Mouse (Mus musculus) forebrain, embryonic 10.5 days (tissue): ENCODE measurements around the gene Sorbs2. TPM values are rescaled to one million over a fixed set of nuclear protein-coding genes. Genes with fewer than 3 reads are reported as not detected.

ENCODE experiments used
- DNase-seq: peaks from one replicate; pipeline ENCODE4 v3.0.0-alpha.2; 2017; ENCODE audit warnings: low spot score; ENCODE audit errors: extremely low spot score
- H3K27ac ChIP-seq: fragments of 300-500 bp; sonication (generic); 2 replicates; pipeline ENCODE4 v1.5.1; 2016; ENCODE audit warnings: mild to moderate bottlenecking
- H3K27me3 ChIP-seq: fragments of 300-500 bp; sonication (generic); 2 replicates; pipeline ENCODE4 v1.6.1; 2016; ENCODE audit warnings: mild to moderate bottlenecking; ENCODE audit not compliant: poor library complexity, severe bottlenecking
- H3K36me3 ChIP-seq: fragments of 300-500 bp; sonication (generic); replicated peaks from 2 replicates; pipeline ENCODE4 v1.6.1; 2016; ENCODE audit warnings: mild to moderate bottlenecking, moderate library complexity
- H3K4me1 ChIP-seq: fragments of 300-500 bp; sonication (generic); 2 replicates; pipeline ENCODE4 v1.6.1; 2016
- H3K4me3 ChIP-seq: fragments of 300-500 bp; sonication (generic); 2 replicates; pipeline ENCODE4 v1.5.1; 2016; ENCODE audit warnings: mild to moderate bottlenecking, moderate library complexity
- H3K9me3 ChIP-seq: fragments of 300-500 bp; sonication (generic); 2 replicates; pipeline ENCODE4 v1.6.1; 2016; ENCODE audit warnings: mild to moderate bottlenecking, moderate library complexity
- WGBS: fragments of 180-500 bp; shearing (Covaris S2); methylation state at CpG from one replicate; pipeline ENCODE4 v1.1.7; 2016; 5-methylcytosine and 5-hydroxymethylcytosine counted together
- polyA plus RNA-seq: library from polyadenylated mRNA; unstranded; fragments of >200 nt; fragmentation: Nextera tagmentation; extraction: Ambion mirVana; gene quantifications from 2 replicates; pipeline ENCODE4 v1.2.1, GENCODE M21; 2016

Sorbs2 gene
- polyA plus RNA-seq, 1 experiment from 2014 or later: 48.3 TPM

- Histone ChIP-seq H3K4me1 (no peaks in the 10 kb centered on the region), H3K27ac (no peak overlapping the region), H3K36me3 (peaks cover 36% of the 10 kb centered on the region), H3K27me3 (no peaks in the 10 kb centered on the region), H3K9me3 (no peaks in the 10 kb centered on the region), H3K4me3 (no peak overlapping the region)
- peak; percentile 44 for DNase-seq
- WGBS: 64% methylated on average over 11 of the region's 11 CpGs
Observed at GRCm38 (mm10) chr8:45796331-45796740, 288.7 kb downstream of the Sorbs2 start.

GRCm38 (mm10) chr8:45799517-45799916, 291.9 kb downstream of the Sorbs2 start:
- Histone ChIP-seq H3K36me3 (peaks cover 33% of the 10 kb centered on the region), H3K4me1 (no peaks in the 10 kb centered on the region), H3K9me3 (no peaks in the 10 kb centered on the region), H3K27me3 (no peaks in the 10 kb centered on the region), H3K27ac (no peak overlapping the region), H3K4me3 (no peak overlapping the region)
- no peak for DNase-seq
- WGBS: 83% methylated on average over 4 of the region's 4 CpGs

- H3K27ac ChIP-seq: no peak overlapping the region
Observed at GRCm38 (mm10) chr8:45808597-45808996, 301.0 kb downstream of the Sorbs2 start.

GRCm38 (mm10) chr8:45816765-45817426, 309.3 kb downstream of the Sorbs2 start:
- H3K27me3 ChIP-seq: no peaks in the 10 kb centered on the region
- no peak overlapping the region for H3K4me3 ChIP-seq
- H3K27ac ChIP-seq: no peak overlapping the region
- DNase-seq: peak; percentile 58
- H3K9me3 ChIP-seq: no peaks in the 10 kb centered on the region
- 28% methylated on average over 7 of the region's 7 CpGs for WGBS
- H3K36me3 ChIP-seq: 0 out of 2 replicates have a peak, but pooled peaks cover 10% of the 10 kb centered on the region
- no peaks in the 10 kb centered on the region for H3K4me1 ChIP-seq

More at GRCm38 (mm10) chr8:45808597-45808996, 301.0 kb downstream of the Sorbs2 start:
- H3K27me3 ChIP-seq: no peaks in the 10 kb centered on the region
- no peak for DNase-seq
- H3K4me3 ChIP-seq: no peak overlapping the region
- H3K36me3 ChIP-seq: peaks cover 42% of the 10 kb centered on the region
- no peaks in the 10 kb centered on the region for H3K4me1 ChIP-seq
- WGBS: 95% methylated on average over 6 of the region's 6 CpGs
- H3K9me3 ChIP-seq: no peaks in the 10 kb centered on the region

- 90% methylated on average over 5 of the region's 5 CpGs for WGBS
- no peak for DNase-seq
- H3K36me3 ChIP-seq: peaks cover 13% of the 10 kb centered on the region
- no peaks in the 10 kb centered on the region for H3K27me3 ChIP-seq
- H3K4me3 ChIP-seq: no peak overlapping the region
- no peak overlapping the region for H3K27ac ChIP-seq
- H3K4me1 ChIP-seq: no peaks in the 10 kb centered on the region
- H3K9me3 ChIP-seq: no peaks in the 10 kb centered on the region
Observed at GRCm38 (mm10) chr8:45821650-45822049, 314.1 kb downstream of the Sorbs2 start.

GRCm38 (mm10) chr8:45829985-45830548, 322.5 kb downstream of the Sorbs2 start:
- Histone ChIP-seq H3K4me3 (no peak overlapping the region), H3K9me3 (no peaks in the 10 kb centered on the region), H3K27ac (no peak overlapping the region), H3K27me3 (no peaks in the 10 kb centered on the region), H3K36me3 (peaks cover 7% of the 10 kb centered on the region; the same call in 1 of the 2 replicates), H3K4me1 (no peaks in the 10 kb centered on the region)
- DNase-seq: no peak
- WGBS: 94% methylated on average over 2 of the region's 2 CpGs

GRCm38 (mm10) chr8:45833896-45834295, 326.3 kb downstream of the Sorbs2 start:
- Histone ChIP-seq H3K4me1 (0 out of 2 replicates have a peak, but pooled peaks cover 3% of the 10 kb centered on the region), H3K36me3 (no peaks in the 10 kb centered on the region), H3K4me3 (no peak overlapping the region), H3K27me3 (no peaks in the 10 kb centered on the region), H3K27ac (no peak overlapping the region), H3K9me3 (no peaks in the 10 kb centered on the region)
- WGBS: 83% methylated on average over 2 of the region's 2 CpGs
- DNase-seq: no peak

- Histone ChIP-seq H3K4me1 (peaks cover 23% of the 10 kb centered on the region), H3K36me3 (no peaks in the 10 kb centered on the region), H3K27me3 (no peaks in the 10 kb centered on the region), H3K9me3 (no peaks in the 10 kb centered on the region), H3K4me3 (no peak overlapping the region), H3K27ac (no peak overlapping the region)
- WGBS: 85% methylated on average over 5 of the region's 5 CpGs
- DNase-seq: no peak
Observed at GRCm38 (mm10) chr8:45843306-45843705, 335.7 kb downstream of the Sorbs2 start.

GRCm38 (mm10) chr8:45844097-45844885, 336.7 kb downstream of the Sorbs2 start:
- DNase-seq: peak; percentile 21
- no peak overlapping the region for H3K27ac ChIP-seq
- no peaks in the 10 kb centered on the region for H3K27me3 ChIP-seq
- no peaks in the 10 kb centered on the region for H3K9me3 ChIP-seq
- no peak overlapping the region for H3K4me3 ChIP-seq
- WGBS: 70% methylated on average over 6 of the region's 6 CpGs
- H3K4me1 ChIP-seq: peaks cover 23% of the 10 kb centered on the region
- no peaks in the 10 kb centered on the region for H3K36me3 ChIP-seq

- Histone ChIP-seq H3K4me3 (no peak overlapping the region), H3K4me1 (peaks cover 23% of the 10 kb centered on the region), H3K9me3 (no peaks in the 10 kb centered on the region), H3K27me3 (no peaks in the 10 kb centered on the region), H3K27ac (no peak overlapping the region), H3K36me3 (no peaks in the 10 kb centered on the region)
- DNase-seq: no peak
- WGBS: 83% methylated on average over 14 of the region's 14 CpGs
Observed at GRCm38 (mm10) chr8:45844911-45845481, 337.4 kb downstream of the Sorbs2 start.

- H3K27me3 ChIP-seq: no peaks in the 10 kb centered on the region
- no peaks in the 10 kb centered on the region for H3K36me3 ChIP-seq
- H3K4me1 ChIP-seq: peaks cover 23% of the 10 kb centered on the region
- H3K9me3 ChIP-seq: no peaks in the 10 kb centered on the region
- no peak overlapping the region for H3K27ac ChIP-seq
- WGBS: 83% methylated on average over 4 of the region's 4 CpGs
- no peak overlapping the region for H3K4me3 ChIP-seq
- no peak for DNase-seq
Observed at GRCm38 (mm10) chr8:45845906-45846305, 338.3 kb downstream of the Sorbs2 start.

- Histone ChIP-seq H3K36me3 (no peaks in the 10 kb centered on the region), H3K27ac (no peak overlapping the region), H3K4me3 (no peak overlapping the region), H3K9me3 (no peaks in the 10 kb centered on the region), H3K27me3 (no peaks in the 10 kb centered on the region), H3K4me1 (peaks cover 18% of the 10 kb centered on the region)
- WGBS: 92% methylated on average over 4 of the region's 4 CpGs
- DNase-seq: no peak
Observed at GRCm38 (mm10) chr8:45855118-45855517, 347.5 kb downstream of the Sorbs2 start.
